Mouse (Mus musculus) layer of hippocampus, postnatal 25 days (tissue): Measurements from ENCODE around the gene Serpina1e. TPM values are rescaled to one million over a fixed set of nuclear protein-coding genes. Genes with fewer than 3 reads are reported as not detected.
"Not testable (repeated sequence)": the region's sequence is repeated elsewhere in the genome, so short reads cannot be mapped to it uniquely, and the experiment has no call there.

Experiments
- DNase-seq, 2 experiments: peaks; one replicate each; pipeline ENCODE4 v3.0.0; 2022; ENCODE audit warnings: mixed read lengths in 2 of 2, low spot score in 1 of 2; ENCODE audit errors: extremely low spot score in 1 of 2
- total RNA-seq, 2 experiments: library from RNA; stranded (reverse); gene quantifications; 2 replicates each; pipeline ENCODE4 v1.2.3; 2021

The Serpina1e gene
- total RNA-seq, 2 experiments from 2014 or later = not detected

DNA sequence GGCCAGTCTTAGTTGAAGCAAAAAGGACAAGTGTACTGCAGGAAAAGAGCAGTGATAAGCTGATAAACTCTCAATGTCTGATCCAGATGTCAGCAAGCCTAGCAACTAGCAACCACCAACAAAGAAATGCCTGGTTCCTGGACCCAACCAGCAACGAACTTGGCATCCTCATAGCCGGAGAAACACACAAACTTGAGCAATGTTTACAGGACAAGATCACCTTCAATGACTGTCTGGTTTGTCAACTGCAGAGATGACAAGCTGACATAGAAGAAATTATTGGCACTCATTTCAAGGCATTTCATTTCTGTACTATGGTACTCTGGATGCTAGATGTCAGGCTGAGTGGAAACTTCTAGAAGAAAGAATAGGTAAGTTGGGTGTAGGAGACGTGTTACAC lies 8.0 kb upstream of the Serpina1e start:
- DNase-seq = no peak

DNA sequence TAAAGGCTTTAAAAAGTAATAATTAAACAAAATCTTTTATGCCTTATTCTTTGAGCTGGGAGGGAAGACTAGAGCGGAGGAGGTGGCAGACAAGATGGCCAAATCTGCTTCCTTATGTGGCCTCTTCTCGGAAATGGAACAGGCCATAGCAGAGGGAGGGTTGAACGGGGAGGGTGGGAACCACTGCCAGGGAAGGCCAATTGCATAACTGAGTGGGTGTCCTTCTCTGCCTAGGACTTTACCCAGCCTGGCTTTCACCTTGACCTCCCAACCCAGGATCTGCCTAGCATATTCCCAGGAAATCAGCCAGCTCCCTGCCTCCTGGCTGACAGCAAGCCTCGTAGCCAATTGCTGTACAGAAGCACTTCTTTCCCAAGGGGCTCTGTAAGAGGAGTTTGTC lies 4.5 kb upstream of the Serpina1e start:
- DNase-seq = no peak

DNA sequence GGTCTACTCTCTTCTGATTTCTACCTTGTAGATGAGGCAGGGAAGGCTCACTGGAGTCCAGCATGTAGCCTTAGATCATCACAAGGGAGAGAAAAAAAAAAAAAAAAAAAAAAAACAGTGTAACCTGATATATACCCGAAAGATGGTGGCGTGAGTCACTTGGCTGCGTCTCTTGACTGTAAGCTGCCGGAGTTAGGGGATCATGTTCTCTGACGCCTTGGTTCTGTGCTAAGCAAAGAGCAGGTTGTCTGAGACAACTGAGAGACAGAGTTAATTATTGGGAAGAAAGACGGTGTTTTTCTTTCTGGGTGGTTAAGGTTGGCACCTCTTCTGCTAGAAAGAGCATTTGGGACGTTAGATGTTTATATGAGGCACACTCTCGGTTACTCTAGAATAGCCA lies 4.1 kb upstream of the Serpina1e start:
- no peak for DNase-seq

DNA sequence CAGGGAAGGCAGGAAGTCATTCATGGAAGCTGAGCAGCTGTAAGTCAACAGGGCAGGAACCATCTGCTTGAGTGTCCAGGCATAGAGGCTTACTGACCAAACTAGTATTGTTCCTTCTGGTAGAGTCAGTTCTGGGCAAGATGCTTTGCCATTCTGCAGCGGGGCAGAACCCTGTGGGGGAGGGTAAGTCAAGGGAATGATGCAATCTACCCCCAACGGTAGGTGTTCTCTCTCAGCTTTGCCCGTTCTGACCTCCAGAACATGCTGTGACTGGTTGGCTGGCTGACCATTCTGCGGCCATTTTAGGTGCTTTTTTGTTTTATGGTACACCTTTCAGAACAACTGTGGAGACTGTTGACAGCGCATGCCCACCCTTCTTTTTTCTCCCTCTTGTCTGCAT lies 3.6 kb upstream of the Serpina1e start:
- DNase-seq = no peak

DNA sequence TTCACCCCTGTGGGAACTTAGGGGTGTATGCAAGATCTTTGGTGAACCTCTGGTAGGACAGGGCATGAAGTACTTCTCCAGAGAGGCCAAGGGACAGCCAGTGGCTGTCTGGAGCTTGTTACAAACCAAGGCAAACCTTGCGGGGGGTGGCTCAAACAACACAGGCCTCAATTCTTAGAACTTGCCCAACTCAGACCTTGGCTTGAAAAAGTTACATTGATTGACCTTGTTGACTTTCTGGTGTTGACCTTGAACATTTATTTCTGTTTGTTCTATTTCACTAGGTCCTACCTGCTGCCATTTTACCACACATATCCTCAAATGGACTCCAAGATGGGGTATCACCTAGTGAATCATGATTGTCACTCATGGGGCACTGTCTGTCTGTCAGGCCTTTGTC lies 2.9 kb upstream of the Serpina1e start:
- no peak for DNase-seq

DNA sequence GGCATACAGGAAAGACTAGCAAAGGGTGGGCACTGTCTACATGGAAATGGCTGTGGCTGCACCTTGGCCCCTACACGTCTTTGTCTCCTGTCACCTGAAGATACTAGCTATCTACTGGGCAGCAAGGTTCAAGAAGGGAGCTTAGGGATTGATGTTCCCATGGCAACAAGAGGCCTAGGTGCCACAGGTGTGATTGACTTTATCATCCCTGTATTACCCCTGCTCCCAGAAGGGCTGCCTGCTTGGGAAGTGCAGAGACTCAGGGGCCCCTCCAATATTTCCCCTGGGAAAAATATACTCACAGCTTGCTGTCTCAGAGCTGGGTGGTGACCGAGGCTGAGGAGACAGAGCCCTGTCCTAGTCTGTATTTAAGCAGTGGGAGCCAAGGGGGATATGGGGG lies 2.2 kb downstream of the Serpina1e start:
- not testable (repeated sequence) for DNase-seq

DNA sequence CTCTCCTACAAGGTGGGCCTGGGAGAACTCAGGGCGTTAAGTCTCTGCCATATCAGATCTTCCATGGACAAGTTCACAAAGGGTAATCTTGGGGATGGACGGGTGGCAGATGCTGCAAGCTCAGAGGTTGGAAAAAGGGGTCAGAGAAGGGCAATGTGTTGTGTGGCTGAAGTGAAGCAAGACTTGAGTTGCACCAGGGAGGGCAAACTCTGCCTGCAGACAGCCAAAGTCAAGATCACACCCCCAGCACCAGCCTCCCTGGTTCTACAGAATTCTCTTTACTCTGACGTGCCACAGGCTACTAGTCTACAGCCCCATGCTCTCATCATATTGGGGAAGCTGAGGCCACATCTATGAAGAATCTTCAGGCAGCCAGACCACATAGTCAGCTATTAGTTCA lies 5.8 kb downstream of the Serpina1e start:
- not testable (repeated sequence) for DNase-seq

DNA sequence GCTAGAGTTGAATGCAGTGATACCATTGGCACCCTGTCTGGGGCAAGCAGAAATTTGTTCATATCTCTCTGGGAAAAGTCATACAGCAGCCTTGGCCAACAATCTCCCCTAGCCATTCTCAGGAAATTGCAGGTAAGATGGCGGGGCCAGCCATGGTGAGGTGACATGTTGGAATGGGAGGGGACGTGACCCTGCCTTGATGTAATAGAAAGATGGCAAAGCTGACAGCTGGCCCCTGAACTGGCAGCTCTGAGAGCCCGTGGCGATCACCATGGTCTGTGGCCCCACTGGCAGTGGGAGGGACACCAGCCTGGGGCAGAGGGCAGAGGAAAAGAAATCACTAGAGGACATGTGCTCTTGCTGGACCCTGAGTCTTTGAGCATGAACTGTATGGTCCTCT lies 12.5 kb downstream of the Serpina1e start:
- no peak for DNase-seq

DNA sequence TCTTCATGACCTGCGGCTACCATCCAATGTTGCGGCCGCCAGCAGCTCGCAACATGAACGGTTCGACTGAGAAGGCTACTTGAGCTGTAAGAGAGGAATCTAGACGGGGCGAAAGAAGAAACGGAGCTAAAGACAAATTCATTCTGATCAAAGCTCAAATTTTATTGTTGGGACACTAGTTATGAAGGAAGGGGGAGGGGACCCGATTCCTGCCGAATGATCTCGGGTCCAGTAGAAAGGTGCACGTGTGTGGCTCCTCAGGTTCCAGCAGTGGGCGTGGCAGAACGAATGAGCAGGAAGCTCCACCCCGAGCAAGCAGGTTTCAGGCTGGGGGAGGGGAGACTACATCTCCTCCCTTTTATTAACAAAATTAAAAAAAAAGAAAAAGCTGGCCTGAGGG lies 49.6 kb downstream of the Serpina1e start:
- DNase-seq = not testable (repeated sequence)

DNA sequence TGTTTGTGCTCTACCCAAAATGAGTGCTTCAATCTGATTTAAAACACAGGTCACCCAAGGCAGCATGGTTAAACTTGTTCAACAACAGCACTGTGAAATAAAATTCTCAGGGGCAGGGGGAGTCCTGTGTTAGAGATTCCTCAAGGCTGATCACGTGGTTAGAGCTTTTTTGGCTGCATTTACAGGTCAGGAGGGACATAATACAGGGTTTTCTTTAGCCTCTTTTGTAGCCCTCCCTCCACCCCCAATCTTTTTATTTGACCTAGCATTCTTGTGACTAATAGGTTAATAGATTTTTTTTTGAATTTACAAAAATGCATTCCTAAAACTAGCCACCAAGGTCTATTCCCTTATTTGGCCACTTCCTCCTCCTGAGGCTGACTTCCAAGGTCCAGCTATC lies 51.0 kb downstream of the Serpina1e start:
- DNase-seq = not testable (repeated sequence)

DNA sequence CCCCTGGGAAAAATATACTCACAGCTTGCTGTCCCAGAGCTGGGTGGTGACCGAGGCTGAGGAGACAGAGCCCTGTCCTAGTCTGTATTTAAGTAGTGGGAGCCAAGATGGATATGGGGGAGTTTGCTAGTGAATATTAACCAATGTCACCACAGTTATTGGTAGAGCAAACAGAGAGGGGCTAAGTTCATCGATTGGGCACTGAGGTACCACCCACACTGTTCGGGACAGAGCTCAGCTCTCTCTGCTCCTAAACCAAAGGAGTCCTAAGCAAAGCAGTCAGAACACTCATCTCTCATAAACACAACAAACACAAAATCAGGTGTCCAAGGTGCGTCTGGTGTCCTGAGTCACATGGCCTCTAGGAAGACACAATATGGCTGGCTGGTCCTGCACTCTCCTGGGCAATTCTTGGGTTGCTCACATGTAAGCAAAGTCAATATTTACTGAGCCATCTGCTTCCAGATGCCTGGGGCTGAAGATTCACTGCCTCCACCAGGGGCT lies 53.9 kb downstream of the Serpina1e start, which contains the start of gene Serpina1c:
Serpina1c (minus strand) TSS at position 51 of the 504 bp plus-strand sequence.
- DNase-seq = not testable (repeated sequence)

DNA sequence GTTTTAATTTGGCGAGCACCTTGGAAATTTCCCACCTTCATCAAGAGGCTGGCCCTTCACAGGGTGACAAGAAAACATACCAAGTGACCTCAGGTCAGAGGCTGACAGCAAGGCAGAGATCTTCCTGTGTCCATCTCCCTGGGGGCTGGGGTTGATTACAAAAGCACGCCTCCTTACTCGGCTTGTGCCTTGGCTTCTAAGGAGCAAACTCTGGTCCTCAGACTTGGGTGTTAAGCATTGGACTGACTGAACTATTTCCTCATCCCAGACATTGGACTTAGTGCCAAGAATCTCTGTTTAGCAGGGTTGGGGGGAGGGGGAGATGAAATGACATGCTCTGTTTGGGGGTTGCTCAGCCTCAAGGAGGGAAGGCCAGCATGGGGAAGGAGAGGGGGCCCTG lies 56.8 kb downstream of the Serpina1e start:
- not testable (repeated sequence) for DNase-seq

Other genes with a start within 250 kb of the Serpina1e start
- gene Serpina1d, start 185.4 kb downstream of the Serpina1e start, total RNA-seq = not detected
- gene Serpina1b, start 128.6 kb downstream of the Serpina1e start, total RNA-seq = not detected
- not detected for gene Serpina1a, start 95.4 kb downstream of the Serpina1e start, total RNA-seq
- not detected for gene Serpina1c, start 54.1 kb downstream of the Serpina1e start, total RNA-seq
- gene Serpina11, start 31.0 kb upstream of the Serpina1e start, total RNA-seq = not detected
- under 1 TPM; 0.17 to 0.23 TPM for gene Serpina9, start 54.8 kb upstream of the Serpina1e start, total RNA-seq
- gene Serpina12, start 85.5 kb upstream of the Serpina1e start, total RNA-seq = not detected
- not detected for gene Serpina5, start 142.1 kb upstream of the Serpina1e start, total RNA-seq
- gene Serpina3a, start 153.7 kb upstream of the Serpina1e start, total RNA-seq = not detected
- not detected for gene Serpina3b, start 169.0 kb upstream of the Serpina1e start, total RNA-seq
- gene Serpina3c, start 194.9 kb upstream of the Serpina1e start, total RNA-seq = under 1 TPM; 0.26 to 0.49 TPM